Mouse (Mus musculus) thymus, postnatal 36 days (tissue): ENCODE data around the gene Slc28a1.
"Not testable (repeated sequence)": the region's sequence is repeated elsewhere in the genome, so short reads cannot be mapped to it uniquely, and the experiment has no call there.

Experiments
- DNase-seq, 2 experiments: peaks; one replicate each; pipeline ENCODE4 v3.0.0; 2022; ENCODE audit warnings: mixed read lengths in 2 of 2

The Slc28a1 gene

DNA sequence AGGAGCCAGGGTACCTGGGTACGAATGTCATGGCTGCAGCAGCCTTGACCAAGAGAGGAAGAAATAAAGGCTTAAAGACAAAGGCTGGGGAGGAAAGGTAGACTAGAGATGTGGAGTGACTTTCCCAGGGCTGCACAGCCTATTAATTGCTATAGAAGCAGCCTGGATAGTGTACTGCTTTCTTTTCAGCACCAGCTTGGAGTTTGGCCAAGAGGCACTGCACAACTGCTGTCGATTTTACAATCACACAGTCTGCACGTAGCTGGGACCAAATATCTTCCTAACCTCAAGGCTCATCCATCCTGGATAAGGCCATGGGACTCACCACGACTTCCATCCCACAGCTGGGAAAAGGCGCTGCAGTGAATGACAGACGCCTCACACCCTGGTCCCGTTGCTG lies 54.8 kb downstream of the Slc28a1 start:
- DNase-seq, result no peak

DNA sequence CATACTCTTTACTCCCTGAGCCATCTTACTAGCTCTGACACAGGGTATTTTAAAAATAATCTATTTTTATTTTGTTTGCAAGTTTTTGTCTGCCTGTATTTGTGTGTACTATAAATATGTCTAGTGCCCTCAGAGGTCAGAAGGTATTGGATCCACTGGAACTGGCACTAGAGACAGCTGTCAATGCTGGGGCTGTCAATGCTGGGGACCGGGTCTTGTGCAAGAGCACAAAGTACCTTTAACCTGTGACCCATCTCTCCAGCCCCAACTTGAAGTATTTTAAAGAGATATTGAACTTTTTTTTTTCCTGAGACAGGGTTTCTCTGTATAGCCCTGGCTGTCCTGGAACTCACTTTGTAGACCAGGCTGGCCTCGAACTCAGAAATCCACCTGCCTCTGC lies 59.3 kb downstream of the Slc28a1 start:
- DNase-seq, result no peak

DNA sequence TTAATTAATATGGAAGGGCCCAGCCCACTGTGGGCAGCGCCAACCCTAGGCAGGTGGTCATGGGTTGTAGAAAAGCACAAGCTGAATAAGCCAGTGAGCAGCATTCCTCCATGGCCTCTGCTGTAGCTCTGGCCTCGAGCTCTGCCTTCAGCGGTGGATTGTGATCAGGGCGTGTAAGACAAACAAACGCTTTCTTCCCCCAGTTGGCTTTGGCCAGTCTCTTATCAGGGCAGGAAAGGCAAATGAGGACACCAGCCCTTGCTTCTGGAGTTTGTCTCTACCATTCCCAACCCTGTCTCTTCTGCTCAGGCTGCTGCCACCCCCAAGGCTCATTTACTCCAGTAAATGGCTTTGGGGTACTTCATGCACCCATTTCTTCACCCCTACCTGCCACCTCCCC lies 60.1 kb downstream of the Slc28a1 start:
- no peak for DNase-seq

DNA sequence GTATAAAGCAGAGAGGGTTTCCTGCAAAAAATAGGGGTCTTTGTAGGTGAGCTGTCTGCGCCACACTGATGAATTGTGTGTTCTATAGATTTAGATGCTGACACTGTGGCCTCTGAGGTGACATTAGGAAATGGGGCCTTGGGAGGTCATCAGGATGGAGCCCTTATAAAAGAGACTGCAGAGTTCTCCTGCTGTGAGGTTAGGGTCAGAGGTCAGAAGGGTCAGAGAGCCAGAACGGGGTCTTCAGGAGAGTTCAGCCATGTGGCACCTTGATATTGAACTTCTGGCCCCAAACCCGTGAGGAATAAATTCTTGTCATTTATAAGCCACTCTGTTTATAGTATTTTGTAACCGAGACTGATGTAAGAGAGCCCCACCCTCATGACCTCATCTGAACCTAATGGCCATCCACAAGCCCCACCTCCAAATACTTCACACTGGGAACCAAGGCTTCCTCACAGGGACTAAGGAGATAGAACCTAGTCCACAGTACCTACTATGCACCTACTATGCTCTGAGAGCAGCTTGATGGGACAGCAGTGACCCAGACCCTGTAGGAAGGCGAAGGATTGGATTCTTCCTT lies 61.7 kb downstream of the Slc28a1 start:
- DNase-seq, result no peak

DNA sequence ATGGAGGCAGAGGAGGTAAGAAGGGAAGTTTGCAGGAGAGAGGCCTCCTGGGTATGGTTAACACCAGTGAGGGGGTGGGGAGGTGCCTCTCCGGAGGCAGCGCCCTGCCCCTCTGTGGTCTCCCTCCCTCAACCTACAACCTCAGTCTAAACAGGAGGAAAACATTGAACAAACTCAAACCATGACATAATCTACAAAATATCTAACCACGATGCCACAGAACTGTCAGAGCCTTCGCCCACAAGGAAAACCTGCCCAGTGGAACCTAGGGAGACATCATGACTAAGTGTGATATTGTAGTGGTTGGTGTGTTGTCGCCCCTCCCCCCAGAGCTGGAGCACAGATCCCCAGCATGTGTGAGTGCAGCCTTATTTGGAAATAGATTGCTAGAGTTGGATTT lies 64.9 kb downstream of the Slc28a1 start:
- no peak for DNase-seq

DNA sequence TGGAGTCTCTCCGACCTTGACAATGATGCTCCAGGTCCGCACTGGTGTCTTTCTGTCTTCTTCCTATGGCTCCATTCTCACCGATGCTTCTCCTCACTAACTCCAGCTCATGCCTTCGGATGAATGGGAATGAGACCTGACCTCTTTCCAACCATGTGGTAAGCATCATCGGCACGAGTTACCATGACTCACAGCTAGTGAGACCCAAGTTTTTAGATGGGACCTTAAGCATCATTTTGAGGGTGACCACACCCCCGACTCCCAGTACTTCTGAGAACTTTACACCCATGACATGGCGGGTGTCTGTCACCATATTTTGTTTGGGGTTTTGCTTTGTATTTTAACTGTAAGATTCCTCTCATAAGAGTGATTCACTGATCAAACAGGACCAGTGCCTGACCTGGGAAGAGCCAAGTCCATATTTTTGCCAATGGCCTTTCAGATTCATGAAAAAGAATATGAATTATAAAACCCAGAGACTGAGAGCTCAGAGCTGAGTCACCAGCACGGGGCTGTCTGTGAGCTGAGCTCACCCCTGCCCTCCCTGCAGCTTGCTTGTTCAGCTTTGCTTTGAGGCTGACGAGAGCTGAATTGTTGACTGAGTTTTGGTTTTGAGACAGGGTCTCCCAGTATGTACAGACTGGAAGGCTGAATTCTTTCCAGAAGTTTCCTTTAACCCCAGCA lies 68.0 kb downstream of the Slc28a1 start:
- DNase-seq, result no peak

DNA sequence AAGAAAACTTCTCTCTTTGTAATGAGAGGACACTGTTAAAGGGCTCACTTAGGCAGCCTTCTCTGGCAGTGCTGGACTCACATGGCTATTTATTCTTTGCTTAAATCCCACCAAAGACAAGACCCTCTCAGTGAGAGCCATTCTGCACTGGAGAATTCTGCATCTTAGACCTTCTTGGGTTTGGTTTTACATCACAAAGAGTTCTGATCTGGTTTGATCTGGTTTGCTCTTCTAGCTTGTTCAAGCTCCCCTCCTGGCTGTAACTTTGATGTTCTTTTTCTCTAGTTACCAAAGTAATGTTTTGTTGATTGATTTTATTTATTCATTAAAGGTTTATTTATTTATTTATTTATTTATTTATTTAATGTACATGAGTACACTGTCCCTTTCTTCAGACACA lies 68.6 kb downstream of the Slc28a1 start:
- no peak for DNase-seq

DNA sequence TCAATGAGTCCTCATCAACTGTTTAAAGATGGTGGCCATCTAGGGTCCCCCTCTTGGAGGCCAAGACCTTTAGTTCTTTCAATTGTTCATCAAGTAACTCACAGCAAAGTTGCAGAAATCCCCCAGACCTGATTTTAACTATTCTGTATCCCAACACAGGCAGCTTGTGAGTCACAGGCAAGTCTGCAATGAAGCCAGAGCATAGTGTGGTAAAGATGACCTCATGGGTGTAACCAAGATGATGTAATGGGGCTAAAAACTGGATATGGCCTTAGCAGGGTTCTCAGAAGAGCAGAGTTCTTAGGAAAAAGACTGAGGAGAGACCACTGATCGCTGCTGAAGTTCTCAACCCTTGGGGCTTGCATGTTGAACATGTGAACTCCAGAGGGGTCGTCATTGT lies 69.5 kb downstream of the Slc28a1 start:
- no peak for DNase-seq

DNA sequence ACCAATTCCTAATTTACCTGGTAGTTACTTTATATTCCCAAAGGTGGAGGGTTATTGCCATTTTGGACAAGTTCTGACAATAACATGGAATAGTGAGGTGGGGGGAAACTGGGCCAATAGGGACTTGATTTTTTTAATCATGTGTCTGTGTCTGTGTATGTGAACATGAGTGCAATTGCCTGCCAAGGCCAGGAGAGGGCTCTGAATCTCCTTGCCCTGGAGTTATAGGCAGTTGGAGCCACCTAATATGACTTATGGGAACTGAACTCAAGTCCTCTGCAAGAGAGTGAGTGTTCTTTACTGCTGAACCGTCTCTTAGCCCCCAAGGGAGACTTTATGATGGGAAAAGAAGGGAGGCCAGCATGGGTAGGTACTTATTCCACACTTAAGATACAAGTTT lies 70.1 kb downstream of the Slc28a1 start:
- DNase-seq, result no peak

DNA sequence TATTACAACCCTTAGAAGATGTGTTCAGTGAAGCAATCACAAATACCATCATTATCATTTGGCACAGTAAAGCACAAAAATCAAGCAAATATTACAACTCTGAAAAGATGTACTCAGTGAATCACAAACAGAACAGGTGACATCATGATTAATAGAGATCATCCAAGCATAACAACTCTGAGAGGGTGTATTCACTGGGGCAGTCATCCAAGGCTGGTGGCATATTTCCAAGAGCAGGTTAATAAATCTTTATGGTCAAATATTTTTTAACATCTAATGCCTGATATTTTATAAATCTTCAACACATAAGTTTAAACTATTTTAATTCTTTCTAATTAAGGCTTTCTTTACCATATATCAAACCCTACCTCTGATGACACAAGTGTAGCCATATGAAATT lies 71.4 kb downstream of the Slc28a1 start:
- not testable (repeated sequence) for DNase-seq

DNA sequence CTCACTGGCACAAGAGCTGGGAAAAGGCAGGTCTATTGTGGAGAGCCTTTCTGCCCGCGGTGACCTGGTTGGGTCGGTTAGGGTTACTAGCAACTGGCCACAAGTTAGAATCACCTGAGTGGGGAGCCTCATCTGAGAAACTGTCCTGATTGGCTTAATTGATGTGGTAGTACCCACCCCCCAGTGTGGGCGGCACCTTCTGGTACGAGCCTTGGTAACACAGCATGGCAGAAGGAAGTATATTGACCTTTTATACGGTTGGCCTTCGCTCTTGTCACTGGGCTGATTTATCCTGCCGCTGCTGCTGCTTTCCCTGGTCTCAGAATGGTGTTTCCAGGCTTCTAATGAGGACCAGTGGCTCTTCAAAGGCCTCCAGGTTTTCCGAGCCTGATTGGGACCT lies 74.6 kb downstream of the Slc28a1 start:
- no peak for DNase-seq

DNA sequence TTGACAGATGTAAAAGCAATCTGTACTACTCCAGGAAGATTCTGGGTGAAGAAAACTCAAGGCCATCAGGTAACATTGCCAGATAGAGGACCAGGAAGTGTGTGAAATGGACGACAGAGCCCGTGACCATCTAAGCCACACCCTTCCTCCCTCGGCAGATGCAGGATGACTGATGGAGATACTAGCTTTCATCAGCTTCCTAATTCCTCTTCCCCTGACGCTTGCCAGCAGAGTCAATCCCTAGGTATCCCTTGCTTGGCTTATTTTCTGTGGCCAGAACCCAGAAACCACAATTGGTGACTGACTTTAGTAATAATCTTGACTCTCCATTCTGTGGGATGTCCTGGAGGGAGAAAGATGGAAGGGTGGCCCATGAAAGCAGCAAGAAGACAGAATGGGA lies 80.9 kb downstream of the Slc28a1 start:
- DNase-seq, result no peak

DNA sequence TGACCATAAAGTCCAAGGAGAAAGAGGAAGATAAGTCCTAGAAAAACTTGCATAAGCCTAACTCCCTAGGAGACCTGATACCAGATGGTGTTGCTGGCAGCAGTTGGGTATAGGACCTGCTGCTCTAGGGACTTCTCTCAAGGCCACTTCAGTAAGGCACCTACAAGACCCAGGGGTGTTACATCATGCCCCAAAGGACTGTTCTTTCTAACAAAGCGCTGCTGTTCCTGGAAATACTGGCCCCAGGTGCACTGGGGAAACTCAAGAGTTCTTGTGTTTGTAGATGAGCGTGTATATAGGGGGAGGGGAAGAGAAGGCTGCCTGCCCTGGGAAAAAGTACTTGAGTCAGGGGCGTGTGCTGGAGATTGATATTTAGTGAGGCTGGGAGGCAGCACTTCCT lies 82.2 kb downstream of the Slc28a1 start:
- DNase-seq, result no peak

DNA sequence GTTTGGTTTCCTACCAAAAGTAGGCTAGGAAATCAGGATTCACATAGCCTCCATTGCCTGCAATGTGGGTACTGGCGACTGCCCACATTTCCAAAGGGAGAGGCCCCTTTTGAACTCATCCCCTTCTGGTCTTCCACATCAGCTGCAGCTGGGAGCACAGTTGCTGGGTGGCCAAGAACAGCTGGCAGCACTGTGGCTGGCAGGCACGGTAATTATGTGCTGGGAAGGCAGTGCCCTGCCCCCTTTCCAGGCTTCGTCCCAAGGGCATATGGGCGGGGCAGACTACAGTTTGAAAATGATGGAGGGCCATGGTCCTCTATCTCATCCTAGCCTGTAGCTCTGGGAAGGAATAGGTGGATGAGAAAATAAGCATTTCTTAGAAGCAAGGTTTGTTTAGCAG lies 83.9 kb downstream of the Slc28a1 start:
- DNase-seq, result no peak

DNA sequence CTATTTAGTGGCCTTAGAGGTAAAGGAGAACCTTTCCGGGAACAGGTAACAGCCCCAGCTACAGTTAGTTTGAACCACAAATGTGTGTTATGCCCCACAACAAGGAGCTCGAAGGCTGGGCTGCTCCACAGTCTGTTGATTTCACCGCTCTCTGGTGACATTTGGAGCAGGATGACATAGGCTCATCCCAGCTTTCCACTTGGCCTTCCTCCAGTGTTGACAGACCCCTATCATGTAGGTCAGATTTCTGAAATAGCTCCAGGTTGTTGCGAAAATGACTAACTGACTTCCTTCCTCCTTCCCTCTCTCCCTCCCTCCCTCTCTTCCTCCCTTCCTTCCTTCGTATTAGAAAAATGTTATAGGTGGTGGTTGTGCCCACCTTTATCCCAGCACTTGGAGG lies 84.5 kb downstream of the Slc28a1 start:
- no peak for DNase-seq

DNA sequence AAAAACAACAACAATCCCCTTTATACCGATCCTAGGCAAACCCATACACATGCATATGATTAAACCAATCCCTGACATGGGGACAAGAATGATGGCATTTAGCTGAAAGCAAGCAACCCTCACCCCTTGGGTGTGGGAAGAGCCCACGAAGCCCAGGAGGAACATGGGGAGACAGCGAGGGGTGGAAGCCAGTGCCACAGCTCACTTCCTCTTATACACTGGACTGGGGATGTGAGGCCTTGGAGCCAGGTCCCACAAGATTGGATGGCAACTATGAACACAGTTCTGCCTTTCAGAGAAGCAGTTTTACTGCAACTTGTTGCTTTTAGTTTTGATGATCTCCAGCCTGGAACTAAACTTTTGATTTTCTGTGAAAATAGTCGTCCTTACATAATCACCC lies 85.2 kb downstream of the Slc28a1 start:
- DNase-seq, result no peak

DNA sequence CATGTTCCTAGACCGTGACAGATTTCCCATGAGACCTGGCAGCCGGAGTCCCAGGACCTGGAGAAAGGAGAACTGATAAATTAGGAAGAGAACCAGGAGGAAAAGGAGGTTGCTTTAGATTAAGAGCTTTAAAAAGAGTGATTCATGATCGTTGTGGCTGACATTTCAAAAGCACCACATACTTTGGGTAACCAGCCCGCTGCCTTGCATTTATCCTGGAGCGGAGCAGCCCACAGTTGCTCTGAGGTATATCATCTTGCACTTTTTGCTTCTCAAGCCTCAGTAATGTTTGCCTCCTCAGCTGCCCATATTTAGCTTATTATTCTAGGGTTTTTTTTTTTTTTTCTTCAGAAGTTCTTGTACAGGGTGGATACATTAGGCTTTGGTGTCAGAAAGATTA lies 87.8 kb downstream of the Slc28a1 start:
- DNase-seq, result no peak

DNA sequence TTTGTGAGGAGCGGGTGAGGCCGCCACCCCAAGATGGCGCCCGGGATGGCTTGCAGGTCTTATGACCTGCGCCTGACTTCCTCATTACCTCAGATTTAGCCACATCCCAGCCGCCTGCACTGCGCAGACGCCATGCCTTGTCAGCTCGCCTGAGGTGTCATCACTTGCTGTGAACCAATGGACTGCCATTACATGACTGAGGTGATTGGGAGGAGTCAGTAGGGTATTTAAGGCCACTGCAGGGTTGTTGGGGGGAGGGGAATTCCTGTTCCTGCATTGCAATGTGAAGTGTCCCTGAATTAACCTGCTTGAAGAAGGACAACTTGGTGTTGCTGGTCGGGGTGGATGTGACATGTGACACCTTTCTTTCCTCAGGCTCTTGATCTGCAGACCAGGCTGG lies 89.0 kb downstream of the Slc28a1 start:
- not testable (repeated sequence) for DNase-seq

DNA sequence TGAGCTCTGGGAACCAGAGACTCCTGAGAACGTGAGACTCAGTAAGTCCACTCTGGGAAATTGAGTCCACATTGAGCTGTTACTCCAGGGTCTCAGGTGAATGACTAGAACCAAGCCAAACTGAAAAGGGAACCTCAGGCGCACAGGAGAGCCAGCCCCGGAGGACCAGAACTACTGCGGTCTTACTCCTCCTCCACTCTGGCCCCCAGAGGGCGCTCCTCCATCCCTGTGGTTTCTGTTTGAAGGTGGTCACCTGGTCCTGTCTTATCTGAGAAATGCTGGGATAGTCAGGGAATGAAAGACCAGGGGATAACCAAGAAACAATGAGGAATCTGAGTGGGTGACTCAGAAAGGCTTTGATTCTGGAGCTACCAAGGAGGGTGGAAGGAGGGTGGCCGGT lies 94.3 kb downstream of the Slc28a1 start:
- DNase-seq, result peak; percentile 55 to 60

DNA sequence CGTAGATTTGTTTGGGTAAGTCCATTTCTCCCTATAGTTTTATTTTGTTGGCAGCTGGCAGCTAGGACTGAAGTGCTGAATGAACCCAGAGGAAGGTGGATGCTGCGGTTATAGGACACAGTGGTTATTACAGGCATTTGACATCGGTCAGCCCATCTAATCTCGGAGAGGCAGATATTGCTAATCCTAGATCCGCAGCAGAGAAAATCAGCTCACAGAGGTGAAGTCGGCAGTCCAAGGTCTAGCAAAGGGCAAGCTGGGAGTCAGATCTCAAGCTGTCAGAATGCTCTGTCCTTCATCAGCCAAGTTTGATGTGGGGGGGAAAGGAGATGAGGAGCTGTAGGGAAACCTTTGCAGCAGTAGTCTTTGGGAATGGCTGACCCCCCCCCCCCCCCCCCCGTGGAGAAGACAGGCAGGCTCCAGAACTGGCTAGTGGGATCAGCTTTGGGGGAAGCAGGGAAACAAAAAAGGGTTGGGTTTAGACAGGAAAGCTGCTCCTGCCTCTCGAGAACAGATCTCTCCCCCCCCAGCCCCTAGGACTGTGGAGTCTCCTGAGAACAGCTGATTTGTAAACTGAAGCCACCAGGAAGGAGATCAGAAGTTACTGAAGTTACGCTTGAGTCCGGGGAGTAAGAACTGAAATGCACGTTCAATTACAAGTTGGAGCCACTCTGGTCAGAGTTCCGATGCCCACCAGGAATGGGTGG lies 95.5 kb downstream of the Slc28a1 start:
- no peak for DNase-seq

DNA sequence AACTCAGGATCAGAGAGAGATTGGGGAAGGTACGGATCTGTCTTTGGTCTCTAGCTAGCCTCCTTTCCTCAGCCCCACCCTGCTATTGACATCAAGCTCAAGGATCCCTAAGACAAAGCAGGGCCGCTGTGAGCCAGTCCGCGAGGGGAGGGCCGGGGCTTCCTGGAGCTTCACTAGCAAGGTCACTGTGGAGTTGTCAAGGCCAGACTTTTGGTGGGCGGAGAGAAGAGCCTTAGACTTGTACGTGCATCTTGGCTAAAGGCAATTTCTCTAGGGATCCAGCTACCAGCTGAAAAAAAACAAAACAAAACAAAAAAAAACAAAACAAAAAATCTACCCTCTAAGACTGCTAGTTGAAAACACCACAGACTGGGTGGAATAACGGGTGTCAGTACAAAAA lies 97.2 kb downstream of the Slc28a1 start:
- peak in 1 of 2 experiments; percentile 14 for DNase-seq

DNA sequence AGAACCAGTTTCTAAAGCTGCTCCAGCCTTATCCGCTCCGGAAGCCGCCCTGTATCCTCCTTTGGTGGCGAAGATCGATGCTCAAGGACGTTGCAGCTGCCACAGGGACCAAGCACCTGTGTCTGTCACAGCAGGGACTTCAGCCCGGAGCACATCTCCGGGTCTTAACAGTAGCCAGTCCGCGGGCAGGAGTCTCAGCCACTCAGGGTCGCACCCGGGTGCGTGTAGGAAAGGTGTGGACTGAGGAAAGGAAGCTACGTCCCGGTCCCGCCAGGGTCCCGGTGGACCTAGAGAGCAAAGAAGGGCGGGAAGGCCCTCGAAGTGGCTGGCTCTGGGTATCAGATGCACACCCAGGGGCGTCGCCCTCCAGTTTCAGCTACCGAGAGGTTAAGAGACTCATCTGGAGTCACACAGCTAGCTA lies 97.7 kb downstream of the Slc28a1 start:
- DNase-seq, result peak; percentile 72 to 80

DNA sequence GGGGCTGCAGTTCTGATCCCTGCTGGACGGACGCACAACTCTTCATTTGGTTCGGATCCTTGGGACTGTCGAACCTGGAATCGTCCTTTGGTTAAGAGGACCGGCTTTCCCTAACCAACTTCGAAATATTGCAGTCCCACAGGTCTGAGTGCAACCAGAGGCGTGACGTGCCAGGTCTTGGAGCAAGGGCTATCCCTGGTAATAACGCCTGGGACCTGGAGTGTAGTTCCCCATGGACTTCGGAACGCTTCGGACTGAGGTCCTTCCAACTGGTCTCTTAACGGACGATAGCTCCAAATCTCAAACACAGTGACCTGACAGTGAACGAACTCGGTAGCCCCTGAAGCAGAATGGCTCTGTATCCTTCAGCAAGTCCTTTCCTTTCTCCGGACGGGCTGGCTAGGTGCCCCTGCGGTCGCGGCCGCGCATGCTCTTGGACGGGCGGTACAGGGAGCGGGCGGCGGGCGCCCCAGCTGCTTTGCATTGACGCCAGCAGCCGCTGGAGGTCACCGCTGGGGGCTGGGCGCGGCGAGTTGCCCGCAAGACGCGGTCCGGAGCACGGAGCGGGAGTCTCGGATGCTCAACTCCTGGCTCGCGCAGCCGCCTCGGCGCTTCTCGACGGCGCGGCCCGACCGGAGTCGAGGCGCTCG lies 98.2 kb downstream of the Slc28a1 start:
- DNase-seq, result peak; percentile 93 to 96
